Mouse (Mus musculus): ENCODE measurements around the gene Rfx2. TPM values are rescaled to one million over a fixed set of nuclear protein-coding genes. Genes with fewer than 3 reads are reported as not detected.

Gene Rfx2
- total RNA-seq, 2 experiments from 2014 or later = 4.8 to 6.4 TPM

DNA sequence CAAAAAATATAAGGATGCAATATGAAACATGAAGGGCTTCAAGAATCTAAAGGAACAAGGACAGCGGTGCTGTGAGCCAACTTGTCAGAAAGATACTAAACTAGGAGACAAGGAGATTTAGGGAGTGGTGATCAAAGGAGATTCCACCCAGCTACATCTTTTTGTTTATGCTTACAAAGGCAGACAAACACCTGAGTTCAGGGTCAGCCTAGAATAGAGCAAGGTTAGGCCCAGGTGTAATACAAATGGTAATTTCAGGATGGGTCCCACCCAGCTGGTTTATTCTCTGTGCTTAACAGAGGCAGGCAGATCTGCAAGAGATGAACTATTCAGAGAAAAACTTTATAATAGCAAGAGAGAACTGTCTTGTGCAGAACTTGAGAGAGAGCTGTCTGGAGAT, 2.6 kb upstream of the Rfx2 start:
- ATAC-seq (replicated peaks; ENCODE audit: poor library complexity) = no peak

DNA sequence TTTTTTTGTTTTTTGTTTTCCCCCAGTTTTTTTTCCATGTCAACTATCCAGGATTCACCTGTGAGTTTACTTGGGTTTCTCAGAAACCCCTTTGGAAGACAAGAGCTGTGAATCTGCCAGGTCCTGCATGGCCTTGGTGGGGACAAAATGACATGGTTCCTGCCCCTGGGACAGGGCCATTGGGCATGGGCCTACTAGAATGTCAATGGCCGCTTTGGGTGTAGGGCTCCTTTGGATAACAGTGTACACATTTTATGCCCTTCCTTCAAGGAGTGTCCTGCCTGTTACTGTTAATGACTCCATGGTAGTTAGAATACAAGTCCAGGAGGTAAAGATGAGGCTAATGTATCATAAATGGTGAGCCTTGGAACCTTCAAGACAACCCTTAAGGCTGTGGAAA, 2.1 kb upstream of the Rfx2 start:
- ATAC-seq (replicated peaks; ENCODE audit: poor library complexity) = no peak

DNA sequence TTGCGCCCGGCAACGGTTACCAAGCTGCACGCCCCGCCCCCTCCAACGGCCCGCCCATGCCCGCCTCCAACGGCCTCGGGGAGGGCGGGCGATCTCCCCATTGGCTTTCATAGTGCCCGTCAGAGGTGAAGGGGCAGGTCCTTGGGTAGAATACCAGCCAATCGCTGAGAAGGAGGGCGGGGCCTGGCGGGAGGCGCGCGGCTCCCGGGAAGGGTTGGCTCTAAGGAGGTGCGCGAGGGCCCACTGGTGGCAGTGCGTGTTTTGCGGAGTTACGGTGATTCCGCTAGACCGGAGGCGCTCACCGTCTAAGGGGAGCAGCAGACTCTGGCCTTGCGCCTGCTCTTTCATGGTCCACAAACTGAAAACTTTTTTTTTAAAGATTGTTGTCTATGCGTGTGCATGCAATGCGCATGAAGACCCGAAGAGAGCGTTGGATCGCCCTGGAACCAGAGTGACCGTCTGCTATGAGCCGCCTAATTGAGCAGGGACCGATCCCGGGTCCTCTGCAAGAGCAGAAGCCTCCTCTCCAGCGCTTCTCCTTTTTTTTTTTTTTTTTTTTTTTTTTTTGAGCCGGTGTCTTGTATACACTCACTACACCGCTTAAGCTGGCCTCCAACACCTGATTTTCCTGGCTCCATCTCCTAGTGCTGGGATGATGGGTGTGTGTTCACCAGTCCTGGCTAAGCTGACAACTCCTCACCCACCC, 451 bp upstream of the Rfx2 start:
- ATAC-seq (replicated peaks; ENCODE audit: poor library complexity) = peak; percentile 84

DNA sequence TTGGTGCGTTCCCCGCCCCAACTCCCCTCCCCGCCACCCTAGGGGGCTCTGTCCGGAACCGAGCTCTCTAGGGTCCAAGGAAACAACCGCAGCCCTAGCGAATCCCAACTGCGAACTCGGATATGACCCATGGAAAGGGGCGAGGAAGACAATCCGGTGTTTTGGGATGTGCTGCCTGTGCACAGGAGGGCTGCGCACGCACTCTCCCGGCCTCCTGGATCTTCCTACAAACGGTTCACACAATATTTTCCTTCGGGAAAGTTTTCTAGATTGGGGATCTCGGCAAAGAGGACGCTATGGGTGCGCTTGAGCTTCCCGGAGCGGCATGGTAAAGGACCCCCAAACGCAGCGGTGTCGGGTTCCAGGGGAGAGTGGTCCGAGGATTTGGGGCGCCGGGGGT, 1.0 kb downstream of the Rfx2 start:
- no peak for ATAC-seq (replicated peaks; ENCODE audit: poor library complexity)

DNA sequence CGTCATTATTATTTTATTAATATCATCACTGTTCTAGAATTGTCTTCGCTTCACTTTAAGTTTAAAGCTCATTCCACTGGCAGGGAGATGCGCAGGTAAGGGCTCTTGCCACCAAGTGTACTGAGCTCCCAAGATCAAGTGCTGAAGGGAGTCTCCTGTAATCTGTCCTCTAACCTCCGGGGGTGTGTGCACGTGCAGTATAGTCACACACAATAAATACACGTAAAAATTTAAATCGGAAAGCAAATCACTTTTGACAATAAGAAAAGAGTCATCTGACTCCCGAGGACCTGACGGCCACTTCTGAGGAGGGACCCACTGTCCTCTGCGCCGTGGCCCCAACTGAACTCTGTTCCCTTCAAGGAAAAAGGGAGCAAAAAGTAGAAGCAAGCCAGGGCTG, 1.6 kb downstream of the Rfx2 start:
- ATAC-seq (replicated peaks; ENCODE audit: poor library complexity) = no peak

DNA sequence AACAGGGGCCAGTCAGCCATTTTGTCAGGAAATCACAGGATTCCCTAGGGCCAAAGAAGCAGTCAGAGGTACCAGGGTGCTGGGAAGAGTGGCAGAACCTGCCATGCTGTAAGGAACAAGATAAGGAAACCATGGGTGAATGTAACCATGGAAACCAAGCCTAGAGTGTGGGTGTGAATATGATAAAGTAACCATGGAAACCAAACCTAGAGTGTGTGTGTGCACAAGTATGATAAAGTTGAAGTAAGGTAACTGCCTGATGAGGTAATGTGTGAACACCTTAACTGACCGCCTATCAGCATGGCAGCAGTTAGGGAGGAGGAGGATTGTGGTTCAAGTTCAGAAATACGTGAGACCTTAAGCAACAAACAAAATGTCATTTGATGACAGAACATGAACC, 4.1 kb downstream of the Rfx2 start:
- peak; percentile 70 for ATAC-seq (replicated peaks; ENCODE audit: poor library complexity)

DNA sequence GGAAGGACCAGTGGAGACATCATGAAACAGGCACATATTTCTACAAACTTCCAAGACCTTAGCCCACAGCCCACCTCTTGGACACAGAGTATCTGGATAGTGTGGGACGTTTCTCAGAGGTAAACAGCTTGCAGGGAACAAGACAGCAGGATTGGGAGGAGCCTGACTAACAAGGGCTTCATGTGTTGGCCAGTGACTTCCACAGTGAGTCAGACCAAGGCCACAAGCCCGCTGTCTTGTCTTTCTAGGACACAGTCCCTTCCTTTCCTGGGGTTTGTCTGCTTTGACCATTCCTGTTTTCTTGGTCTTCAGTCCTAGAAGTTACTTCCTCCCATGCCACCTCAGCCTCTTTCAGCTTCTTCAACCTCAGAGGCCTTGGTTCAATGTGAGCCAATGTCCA, 7.5 kb downstream of the Rfx2 start:
- ATAC-seq (replicated peaks; ENCODE audit: poor library complexity) = no peak

DNA sequence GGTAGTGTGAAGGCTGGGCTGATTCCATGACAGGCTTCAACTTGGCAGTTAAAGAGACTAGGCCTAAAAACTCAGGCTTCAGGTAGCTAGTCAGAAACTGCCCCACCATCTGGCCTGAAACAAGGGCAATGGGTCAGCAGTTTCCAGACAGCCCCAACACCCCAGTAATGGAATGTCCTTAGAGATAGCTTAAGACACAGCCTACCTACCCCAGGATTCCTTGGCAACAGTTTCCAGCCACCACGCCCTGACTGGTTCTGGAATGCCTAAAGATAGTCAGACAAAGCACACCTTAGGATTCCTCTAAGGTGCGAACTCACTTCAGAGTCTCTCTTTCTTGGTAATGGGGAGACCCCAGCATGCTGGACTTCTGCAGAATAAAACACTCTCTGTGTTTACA, 8.4 kb downstream of the Rfx2 start:
- ATAC-seq (replicated peaks; ENCODE audit: poor library complexity) = no peak

DNA sequence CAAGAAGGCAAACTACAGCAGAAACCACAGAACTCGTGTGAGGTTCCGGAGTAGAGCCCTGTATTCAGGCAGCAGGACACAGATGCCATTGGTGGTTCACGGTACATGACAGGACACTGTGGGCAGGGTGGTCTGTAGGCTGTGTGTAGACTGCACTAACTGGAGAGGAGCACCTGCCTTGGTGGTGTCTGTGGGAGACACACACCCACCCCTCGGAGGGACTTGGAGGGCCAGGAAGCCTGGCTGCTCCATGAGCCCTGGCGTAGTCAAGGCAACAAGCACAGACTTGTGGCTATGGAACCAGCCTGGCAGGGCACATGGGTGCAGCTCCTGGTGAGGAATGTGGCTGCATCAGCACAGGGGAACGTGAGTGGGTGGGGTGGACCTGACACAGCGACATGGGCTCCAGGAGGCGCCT, 11.1 kb downstream of the Rfx2 start:
- peak; percentile 85 for ATAC-seq (replicated peaks; ENCODE audit: poor library complexity)

DNA sequence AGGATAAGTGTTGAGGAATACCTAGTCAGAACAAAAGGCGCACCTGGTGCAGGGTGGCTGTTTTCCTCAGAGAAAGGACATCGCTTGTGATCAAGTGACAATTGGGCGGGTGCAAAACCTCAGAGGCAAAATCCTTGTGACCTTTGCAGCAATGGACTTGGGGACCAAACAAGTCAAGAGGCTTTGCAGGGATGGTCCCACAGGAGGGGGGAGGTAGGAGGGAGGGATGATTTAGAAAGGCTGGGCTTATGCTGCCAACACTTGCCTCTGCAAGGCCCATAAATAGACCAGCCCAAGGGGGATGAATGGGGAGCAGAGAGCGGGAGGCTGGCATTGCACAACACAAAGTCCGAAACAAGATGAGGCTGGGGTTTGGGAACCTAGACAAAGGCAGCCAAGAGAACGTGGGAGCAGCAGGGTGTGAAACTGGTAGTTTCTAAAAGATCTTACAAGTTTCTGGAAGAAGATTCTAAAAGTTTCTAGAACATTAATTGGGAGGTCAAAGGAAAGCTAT, 11.7 kb downstream of the Rfx2 start:
- ATAC-seq (replicated peaks; ENCODE audit: poor library complexity) = peak; percentile 19; the same call in 1 of the 2 replicates

DNA sequence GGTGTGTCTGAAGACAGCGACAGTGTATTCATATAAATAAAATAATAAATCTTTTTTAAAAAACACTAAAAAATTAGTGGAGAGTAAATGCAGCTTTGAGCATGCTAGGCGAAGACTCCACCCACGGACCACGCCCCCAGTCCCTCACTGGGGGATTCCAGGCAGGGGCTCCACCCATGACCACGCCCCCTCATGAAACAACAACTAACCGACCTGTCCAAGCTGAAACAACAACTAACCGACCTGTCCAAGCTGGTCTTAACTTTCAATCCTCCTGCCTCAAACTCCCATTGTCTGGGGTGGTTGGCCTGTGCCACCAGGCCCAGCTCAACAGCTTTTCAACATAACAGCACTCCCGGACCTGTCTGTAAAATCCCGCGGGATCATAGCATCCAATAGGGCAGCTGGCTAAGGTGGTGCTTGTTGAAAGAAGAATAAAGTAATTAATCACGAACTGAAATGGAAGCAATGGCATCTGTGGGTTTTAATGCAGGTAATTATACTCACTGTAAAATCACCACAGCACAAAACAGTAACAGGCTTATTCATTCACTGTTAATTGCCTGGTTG, 12.7 kb downstream of the Rfx2 start:
- peak; percentile 37 for ATAC-seq (replicated peaks; ENCODE audit: poor library complexity)

DNA sequence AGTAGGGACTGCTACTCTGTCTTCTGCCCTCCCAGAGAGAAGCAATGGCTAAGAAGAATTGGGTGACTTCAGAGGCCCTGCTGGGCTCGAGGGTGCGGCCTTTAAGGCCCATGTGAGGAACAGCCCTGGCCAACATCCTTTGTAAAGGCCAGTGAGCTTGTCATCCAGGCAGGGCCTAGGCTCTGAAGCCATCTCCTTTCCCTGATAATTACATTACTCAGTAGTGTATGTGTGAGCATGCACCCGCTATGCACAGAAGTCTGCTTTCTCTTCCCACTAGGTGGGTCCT, 15.8 kb downstream of the Rfx2 start:
- no peak for ATAC-seq (replicated peaks; ENCODE audit: poor library complexity)

DNA sequence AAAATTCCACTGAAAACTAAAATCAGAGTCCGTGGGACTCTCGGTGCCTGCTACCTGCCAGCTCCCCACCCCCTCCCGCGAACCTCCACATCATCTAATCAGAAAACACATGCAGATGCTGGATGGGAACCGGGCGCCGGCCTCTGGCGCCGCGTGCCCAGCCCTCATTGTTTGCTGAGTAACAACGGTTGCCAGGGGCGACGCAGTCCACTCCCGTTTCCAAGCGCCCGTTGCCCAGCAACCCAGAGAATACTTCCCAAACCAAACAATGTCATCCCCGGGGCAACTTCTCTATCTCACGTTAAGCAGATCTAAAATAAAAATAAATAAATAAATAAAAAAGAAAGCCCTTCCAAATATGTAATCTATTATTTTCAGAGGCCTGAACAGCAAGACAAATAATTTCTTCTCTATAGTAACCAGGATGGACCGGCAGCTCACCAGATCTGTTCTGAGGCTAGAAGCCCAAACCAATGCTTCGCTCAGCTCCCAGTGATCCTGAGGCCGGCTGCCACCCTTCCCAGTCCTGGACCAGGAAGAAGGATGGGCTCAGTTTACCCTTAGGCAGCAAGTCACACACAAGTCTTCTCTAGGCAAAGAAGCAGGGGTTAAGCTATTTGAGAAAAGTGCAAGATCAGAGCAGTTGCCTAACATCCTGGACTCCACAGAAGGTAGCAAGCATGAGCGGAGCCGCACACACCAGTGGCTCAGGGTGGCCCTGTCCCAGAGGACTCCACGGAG, 16.3 kb downstream of the Rfx2 start:
- ATAC-seq (replicated peaks; ENCODE audit: poor library complexity) = peak; percentile 63

DNA sequence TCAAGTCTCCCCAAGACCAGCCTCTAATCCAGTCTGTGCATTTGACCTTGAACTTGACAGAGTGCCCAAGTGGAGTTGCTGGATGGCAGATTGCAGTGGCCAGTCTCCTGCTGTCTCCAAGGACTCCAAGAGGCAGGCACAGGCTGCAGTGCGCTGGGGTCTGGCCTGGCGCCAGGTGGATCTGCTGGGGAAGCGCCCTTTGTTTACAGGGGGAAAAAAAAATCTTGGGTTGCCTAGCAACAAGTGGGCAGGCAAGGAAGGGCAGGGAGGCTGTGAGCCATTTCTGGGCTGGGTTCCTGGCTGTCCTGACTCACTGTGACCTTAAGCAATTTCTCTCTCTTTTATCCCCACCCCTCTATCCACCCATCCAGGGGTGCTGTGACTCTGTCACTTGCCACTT, 20.6 kb downstream of the Rfx2 start:
- ATAC-seq (replicated peaks; ENCODE audit: poor library complexity) = peak; percentile 56

DNA sequence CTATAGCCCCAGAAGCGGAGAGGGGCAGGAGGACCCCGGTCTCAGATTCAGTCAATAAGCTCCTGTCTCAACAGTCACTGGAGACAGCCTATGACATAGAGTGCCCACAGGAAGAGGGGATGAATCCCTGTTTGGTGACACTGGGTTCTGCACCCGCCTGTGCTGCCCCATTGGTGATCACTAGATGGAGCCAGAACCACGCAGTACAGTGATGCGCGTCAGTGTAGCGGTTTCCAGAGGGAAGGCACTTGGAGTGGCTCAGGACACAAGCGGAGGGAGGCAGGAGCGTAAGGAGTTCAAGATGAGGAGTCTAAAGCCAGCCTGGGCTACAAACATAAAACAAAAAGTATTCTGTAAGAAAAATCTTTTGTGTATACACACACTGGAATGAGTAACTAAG, 22.3 kb downstream of the Rfx2 start:
- ATAC-seq (replicated peaks; ENCODE audit: poor library complexity) = peak; percentile 85

DNA sequence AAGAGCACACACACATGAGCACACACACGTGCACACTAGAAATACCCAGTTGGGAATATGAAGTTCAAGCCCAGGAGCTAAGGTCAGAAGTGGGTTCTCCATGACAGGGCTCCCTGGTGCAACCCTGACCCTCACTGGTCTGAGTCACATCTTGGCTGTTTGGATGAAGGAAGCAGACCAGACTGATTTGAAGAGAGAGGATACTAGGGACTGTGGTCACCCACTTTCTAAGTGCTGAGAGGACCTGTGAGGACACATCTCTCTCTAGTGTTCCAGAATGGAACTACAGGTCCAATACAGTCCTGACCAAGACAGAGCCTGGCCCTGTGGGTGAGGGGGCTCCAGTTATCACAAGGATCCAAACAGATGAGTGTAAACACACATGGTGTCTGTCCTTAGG, 25.0 kb downstream of the Rfx2 start:
- ATAC-seq (replicated peaks; ENCODE audit: poor library complexity) = no peak

DNA sequence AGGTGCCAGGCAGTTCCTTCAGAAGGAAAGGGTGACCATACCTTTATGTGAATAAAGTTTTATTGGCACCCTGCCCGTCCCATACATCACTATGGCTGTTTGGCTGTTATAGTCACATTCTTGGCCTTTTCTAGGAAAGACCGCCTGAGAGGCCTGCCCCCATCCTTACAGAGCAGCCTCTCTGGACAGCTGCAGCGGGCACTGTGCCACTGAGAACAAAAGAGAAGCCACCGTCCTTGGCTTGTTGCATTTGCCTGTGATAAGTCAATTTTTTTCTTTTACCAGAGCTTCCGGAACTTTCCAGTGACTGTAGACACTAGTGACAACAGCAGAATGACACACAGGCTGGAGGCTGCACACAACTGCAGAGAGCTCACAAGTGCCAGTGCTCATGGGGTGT, 25.9 kb downstream of the Rfx2 start:
- no peak for ATAC-seq (replicated peaks; ENCODE audit: poor library complexity)

DNA sequence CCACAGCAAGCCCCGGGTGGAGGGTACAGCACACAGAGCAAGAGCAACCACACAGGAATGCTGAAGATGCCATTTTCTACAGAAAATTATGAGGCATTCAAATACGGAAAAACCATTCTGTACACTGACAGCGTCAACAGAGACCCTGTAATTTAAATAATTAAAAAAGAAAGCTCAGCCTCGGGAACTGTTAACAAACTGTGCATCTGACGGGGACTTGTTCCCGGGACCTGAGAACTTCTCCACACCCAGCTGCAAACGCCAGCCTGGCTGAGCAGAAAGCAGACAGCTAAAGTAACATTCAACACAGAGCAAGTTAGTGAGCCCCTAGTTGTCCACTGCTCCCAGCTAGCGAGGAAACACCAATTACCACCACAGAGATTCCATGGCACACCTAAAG, 28.7 kb downstream of the Rfx2 start:
- ATAC-seq (replicated peaks; ENCODE audit: poor library complexity) = no peak

DNA sequence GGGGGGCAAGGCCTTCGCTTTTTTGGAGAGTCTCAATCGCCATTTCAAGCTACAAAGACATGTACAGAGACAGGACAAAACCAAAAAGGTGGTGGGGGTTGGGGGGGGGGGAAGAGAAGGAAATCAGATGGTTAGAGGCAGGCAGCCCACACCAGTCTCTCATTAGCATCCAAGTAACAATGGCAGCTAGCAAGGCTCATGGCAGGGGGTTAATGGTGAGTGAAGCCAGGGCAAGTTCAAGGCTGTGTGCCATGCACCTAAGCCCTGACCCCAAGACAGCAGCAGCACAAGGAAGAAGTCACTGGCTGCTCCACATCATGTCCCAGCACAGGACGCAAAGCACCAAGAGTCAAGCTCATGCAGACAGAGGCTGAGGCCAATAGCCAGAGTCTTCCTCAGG, 31.5 kb downstream of the Rfx2 start:
- no peak for ATAC-seq (replicated peaks; ENCODE audit: poor library complexity)

DNA sequence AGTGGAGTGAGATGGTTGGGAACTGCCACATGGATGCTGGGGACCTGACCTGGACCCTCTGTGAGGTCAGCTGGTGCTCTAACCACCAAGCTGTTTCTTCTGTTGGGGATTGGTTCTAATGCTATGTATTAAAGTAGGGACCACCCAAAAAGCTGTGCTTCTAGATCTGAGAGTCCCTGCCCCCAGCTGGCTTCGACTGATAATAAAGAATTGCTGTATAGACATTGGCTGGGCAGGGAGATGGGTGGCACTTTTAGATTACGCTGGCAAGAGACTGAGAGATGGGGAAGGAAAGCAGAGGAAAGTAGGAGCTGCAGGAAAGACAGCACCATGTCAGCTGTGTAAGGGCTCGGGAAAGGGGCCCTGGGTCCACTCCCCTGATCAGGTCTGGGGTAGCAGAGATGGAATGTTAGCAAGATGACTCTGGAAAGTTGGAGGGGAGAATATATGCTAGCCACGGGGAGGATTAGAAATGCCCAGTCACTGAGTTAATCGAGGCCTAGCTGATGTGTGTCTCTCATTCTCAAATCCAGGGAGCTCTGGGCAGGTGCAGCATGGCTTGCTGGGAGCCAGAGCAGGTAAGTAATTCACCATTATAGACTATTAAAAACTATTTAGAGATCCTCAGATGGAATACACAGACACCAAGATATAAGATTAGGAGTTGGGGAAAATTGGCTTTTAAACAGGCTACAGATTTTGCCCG, 37.0 kb downstream of the Rfx2 start:
- ATAC-seq (replicated peaks; ENCODE audit: poor library complexity) = peak; percentile 81

DNA sequence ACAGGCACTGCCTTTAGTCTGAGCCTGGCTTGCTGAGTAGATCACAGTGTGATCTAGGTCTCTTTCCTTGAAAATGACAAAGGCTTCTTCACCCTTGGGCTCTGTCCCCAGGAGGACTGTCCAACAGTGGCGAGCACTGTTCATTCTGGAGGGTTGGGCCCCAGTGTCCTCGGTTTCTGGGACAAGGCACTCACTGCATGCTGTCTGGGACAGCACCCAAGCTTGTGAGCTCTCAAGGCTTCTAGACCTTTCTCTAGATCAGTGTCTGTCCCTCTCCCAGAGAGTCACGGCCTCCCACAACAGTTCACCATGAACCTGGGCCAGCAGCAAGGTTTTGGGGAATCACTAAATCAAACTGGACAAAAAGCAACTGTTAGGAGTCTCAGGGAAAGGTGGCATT, 38.2 kb downstream of the Rfx2 start:
- ATAC-seq (replicated peaks; ENCODE audit: poor library complexity) = no peak

DNA sequence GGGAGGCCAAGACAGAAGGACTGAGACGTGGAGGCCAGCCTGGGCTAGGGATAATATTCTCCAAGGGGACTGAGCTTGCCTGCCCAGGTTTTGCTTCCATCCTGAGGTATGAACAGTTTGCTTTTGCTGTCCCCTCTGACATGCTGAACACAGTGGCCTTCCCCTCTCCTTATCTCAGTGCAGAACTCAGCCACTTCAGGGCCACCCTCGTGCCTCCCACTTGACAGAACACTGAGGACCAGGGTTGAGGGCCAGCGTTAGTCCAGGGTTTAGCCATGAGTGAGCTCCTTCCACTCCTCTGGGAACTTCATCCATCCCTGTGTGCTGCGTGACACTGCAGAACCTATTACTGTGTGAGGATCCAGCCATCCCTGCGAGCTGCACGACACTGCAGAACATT, 41.5 kb downstream of the Rfx2 start:
- ATAC-seq (replicated peaks; ENCODE audit: poor library complexity) = no peak
